Mouse (Mus musculus): ENCODE measurements at regions not wholly inside any gene's neighbourhood (a gene's known extent, or its start where the extent isn't known, plus 50 kb on each side); places are given as distances from the start of the nearest gene placed in this dataset.

DNA sequence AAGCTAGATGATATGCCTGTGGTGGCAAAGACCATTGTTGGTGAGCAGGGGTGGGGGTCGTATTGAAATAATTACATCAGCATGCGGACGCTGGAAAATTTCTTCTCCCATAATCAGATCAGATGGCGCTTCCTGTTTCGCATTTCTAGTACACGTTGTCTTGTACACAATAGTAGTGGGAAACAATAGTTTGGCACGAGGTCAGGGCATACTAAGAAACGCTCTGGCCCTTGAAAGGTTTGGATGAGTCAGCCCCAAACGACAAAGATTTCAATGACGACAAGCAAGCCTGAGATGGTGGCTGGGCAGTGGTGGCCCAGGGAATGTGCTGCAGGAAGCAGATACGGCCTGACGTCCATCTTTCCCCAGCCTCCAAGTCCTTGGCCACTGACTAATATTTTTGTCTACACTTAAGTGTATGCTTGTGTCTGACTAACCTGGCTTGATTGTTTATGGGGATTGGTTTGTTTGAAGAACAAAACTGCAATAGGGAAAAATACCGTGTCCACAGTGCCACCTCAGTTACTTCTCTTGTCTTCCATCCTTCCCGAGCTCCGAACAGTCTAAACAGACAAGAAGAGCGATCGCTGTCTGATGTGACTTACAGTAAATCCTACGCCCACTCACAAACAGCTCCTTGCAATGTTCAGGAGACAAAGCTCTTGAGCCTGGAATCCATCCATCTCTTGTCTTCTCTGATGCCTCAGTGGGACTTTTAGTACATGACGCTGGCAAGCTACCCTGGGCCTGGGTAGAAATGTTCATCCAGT lies 54.1 kb upstream of the S1pr1 start:
- no peak for TF ChIP-seq GATA1 (IDR thresholded peaks at IDR 0.05; ENCODE audit: low read length)
- TF ChIP-seq TAL1 (IDR thresholded peaks at IDR 0.05; ENCODE audit: low read length) = no peak
